Mouse (Mus musculus) erythroblast, embryonic 14.5 days (primary cell): ENCODE data around the gene Tssc4.

Source experiments
- GATA1 ChIP-seq: IDR thresholded peaks from 2 replicates; pipeline ENCODE4 v1.6.1; 2012; ENCODE audit warnings: low read length, inconsistent platforms, mixed read lengths
- TAL1 ChIP-seq: IDR thresholded peaks from 3 replicates; pipeline ENCODE4 v1.6.1; 2012; ENCODE audit warnings: low read length, inconsistent platforms, mixed read lengths

DNA sequence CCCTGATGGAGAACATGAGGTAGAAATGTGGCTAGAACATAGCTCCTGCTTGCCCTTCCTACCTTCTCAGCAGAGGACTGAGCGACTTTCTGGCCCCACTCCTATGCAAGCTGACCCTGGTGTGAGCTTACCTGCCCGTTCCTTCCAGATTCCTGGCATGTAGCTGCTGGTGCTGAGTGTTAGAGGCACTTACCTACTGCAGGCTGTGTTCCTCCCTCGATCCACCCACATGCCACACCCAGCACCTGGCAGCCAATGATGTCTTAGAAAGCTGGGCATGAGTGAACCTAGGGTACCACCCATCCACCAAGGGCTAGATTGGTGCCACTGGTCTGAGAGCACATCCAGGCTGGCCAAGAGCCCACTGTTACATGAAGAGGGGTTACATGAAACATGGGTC, 24.8 kb downstream of the Tssc4 start:
- TF ChIP-seq TAL1 (no peak), GATA1 (no peak)
